Mouse (Mus musculus) retina, postnatal 7 days (tissue): ENCODE measurements around the gene Blvra.
A peak's percentile ranks its signal among the peaks of the same experiment; 100 is the strongest.

Experiments
- DNase-seq: peaks from one replicate; pipeline ENCODE4 v3.0.0-alpha.2; 2012; ENCODE audit warnings: low read depth, low spot score

The Blvra gene

DNA sequence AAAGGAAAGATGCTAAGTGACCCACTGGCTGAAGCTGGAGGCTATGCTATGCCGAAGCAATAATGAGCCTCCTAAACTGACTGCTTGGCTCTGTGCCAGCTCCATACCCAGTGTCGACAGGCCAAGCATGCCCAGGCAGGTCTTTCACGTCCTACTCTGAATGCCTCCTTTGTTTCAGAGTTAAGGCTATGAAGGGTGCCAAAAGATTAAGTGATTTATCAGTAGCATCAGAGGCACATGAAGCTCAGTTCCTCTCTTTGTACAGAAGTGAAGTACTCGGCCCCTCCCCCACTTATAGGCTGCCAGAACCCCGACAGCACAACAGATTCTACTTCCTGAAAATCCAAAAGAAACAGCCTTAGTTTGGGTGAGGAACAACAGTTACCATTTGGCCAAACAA is 66.5 kb downstream of the Blvra start:
- DNase-seq, result peak; percentile 23

DNA sequence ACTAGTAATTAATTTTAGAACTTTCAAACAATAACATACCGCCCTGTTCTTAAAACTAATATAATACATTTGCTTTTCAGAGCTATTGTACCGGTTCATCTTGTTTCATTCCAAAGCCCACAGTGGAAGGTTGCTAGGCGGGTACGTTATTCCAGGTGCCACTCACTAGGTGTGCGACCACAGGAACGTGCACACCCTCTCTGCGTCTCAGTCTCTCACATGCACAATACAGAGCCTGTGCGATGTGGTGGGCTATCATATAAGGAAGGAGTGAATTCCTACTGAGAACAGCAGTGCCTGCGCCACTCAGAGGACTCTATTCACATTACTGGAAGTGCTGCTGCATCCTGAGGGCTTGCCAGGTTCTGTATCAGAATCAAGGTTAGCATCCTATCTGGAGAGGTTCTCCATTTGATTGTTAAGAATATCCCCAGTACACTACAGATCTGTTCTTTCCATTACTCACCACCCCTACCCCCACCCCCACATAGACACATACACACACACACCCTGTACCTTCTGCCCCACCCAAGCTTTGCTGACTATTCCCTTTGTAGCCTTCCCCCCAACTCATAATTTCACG is 67.5 kb downstream of the Blvra start:
- no peak for DNase-seq

DNA sequence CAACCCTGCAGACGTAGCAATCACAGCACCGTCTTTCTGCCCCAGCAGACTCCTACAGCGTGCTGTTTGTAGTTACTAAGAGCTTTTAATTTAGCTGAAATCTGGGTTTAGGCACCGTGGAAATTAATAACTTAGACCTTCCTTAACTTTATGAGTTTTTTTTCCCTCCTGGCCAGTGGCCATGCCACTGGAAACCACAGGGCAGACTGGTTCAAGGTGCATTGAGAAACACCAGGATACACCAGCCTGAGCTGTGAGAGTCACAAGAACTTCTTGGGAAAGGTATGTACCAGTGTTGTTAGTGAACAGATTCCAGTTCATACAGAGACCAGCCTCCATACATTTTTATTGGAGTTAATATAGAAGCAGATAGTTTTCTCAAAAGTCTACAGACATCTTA is 68.0 kb downstream of the Blvra start:
- no peak for DNase-seq

DNA sequence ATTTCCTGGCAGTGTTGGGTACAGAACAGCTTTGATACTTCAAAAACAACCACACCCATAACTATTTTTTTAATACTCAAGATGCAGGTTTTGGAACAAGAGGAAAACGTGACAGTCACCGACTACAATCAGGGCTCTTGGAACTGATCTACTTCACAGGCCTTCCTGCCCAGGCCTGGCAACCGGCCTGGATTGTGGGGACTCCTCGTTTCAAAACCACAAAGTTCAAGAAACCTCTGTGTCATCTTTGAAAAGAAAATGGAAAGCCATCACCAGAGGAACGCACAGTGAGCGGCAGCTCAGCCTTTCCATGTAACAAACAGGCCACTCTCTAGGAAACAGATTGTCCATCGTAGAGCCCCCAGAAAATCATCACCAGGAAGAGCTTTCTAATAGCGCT is 68.6 kb downstream of the Blvra start:
- DNase-seq, result no peak

GRCm38 (mm10) chr2:127139605-127140004 is 69.1 kb downstream of the Blvra start:
- DNase-seq, result no peak

GRCm38 (mm10) chr2:127140011-127140410 is 69.5 kb downstream of the Blvra start:
- DNase-seq, result no peak

- DNase-seq, result no peak
Measured at GRCm38 (mm10) chr2:127142031-127142430, 71.6 kb downstream of the Blvra start.

DNA sequence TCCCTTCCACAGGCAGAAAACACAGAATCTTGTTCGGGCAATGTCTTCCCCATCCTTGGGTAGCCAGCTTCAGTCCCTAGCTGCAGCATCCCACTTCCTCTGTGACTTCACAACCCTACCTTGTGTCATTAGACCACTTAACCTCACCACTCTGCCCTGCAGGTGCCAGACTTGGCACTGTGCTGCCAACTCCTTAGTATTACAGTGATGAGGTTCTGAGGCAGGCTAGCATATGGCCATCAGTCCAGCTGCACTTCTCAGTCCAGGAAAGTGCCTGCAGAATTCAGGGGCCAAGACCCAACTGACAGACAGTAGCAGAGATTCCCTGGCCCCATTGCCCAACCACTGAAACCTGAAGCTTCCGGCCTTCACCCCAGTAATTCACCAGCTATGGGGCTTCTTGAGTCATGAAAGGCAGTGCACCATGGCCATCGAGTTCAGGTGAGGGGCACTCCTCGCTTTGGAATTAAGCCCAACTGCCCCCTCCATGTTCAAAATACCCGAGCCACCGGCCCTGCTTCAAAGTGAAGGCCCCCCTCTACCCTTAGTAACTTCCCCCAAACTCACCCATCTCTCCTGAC is 72.2 kb downstream of the Blvra start:
- no peak for DNase-seq

GRCm38 (mm10) chr2:127143158-127144063 is 72.9 kb downstream of the Blvra start, which contains the start of gene Itpripl1:
Itpripl1 (minus strand) TSS chr2:127143442.
- DNase-seq, result no peak

GRCm38 (mm10) chr2:127145699-127146098 is 75.2 kb downstream of the Blvra start:
- DNase-seq, result no peak
